Mouse (Mus musculus): ENCODE data around the gene Cks2. TPM values are rescaled to one million over a fixed set of nuclear protein-coding genes. Genes with fewer than 3 reads are reported as not detected.
"Not testable (repeated sequence)": the region's sequence is repeated elsewhere in the genome, so short reads cannot be mapped to it uniquely, and the experiment has no call there.

The Cks2 gene
- total and polyA plus RNA-seq, 2 experiments from 2014 or later, result 16.3 to 20.0 TPM

DNA sequence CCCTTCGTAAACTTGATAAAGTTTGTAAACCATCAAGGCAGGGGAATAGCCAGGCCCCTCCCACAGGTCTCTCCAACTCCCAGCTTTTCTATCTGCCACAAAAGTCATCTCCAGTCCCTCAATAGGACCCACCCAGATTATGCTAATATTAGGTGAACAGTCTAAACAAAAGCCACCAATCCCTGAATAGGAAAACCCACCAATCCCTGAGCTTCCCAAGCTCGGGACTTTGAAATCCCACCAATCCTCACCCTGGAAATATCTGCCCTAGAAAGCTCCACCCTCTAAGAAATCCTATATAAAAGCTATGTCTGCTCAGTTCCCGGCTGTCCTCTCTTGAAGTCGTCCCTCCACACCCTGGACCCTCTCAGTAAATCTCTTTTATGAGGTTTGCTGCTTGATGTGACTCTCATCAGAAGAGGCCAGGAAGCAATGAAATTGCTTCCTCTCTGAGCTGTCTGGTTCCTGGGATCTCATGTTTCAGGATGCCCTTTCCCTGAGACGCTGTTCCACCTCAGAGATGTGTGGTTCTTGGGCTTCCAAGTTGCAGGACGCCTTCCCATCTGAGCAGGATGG is 16.7 kb upstream of the Cks2 start:
- no peak for TF ChIP-seq CTCF (IDR thresholded peaks at IDR 0.05)
- Histone ChIP-seq H3K4me2 (ENCODE audit: low read depth, low read length, poor library complexity, severe bottlenecking) (no peak overlapping the region), H3K27me3 (ENCODE audit: insufficient read depth, low read length) (no peaks in the 10 kb centered on the region), H3K9me3 (ENCODE audit: low read length) (no peaks in the 10 kb centered on the region), H3K4me1 (ENCODE audit: insufficient read depth, low read length) (no peaks in the 10 kb centered on the region), H3K4me3 (ENCODE audit: low read depth, low read length) (no peak overlapping the region), H3K9ac (replicated peaks; ENCODE audit: low read length, poor library complexity, severe bottlenecking) (no peak overlapping the region), H3K36me3 (ENCODE audit: insufficient read depth, low read length) (no peaks in the 10 kb centered on the region), H3K27ac (ENCODE audit: low read depth, low read length) (no peak overlapping the region)
- 83% methylated on average over 6 of the region's 6 CpGs for WGBS
- DNase-seq (ENCODE audit: low spot score) (no peak), ATAC-seq (ENCODE audit: low FRiP score) (no peak)

DNA sequence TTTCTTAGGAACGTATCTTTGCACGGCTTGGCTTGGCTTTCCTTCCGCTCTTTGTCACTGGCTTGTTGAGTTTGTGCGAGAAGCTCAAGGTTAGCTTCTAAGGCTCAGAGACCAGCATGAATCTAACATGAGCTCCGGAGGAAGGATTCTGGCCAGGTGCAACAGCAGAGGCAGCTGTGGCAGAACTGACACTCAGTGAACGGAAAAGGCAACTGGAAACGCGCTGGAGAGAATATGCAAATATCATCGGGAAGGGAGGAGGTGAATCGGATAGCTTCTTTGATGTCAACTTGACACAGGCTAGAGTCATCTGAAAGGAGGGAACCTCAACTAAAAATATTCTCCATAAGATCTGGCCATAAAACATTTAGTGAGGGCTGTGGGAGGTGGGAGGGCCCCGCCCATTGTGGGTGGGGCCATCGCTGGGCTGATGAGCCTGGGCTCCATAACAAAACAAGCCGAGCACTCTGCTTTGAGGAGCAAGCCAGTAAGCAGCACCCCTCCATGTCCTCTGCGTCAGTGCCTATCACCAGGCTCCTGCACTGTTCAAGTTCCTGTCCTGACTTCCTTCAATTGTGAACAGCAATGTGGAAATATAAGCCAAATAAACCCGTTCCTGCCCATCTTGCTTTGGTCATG is 13.6 kb upstream of the Cks2 start:
- no peak for ATAC-seq (ENCODE audit: low FRiP score)

DNA sequence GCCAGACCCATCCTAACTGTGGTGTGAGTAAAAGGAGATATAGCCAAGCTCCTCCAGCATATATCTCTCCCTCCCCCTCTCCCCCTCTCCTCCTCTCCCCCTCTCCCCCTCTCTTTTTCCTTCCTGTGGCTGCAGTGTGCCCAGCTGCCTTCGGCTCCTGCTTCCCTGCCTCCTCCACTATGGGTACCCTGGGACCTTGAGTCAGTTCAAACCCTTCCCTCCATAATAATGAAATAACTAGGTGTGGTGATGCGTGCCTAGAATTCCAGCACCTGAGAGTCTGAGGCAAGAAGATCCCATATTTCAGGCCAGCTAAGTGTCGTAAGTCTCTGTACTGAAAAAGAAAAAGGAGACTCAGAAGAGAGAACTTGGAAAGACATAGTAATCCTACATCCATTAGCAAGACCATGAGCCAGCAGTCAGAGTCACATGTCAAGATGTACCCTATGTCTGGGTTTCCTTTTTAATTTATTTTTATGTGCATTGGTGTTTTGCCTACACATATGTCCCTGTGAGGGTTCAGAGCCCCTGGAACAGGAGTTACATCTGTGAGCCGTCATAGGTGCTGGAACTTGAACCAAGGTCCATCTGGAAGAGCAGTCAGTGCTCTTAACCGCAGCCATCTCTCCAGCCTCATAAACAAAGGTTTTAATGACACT is 12.3 kb upstream of the Cks2 start:
- DNase-seq (ENCODE audit: low spot score) (no peak), ATAC-seq (ENCODE audit: low FRiP score) (no peak)
- Histone ChIP-seq H3K9me3 (ENCODE audit: low read length) (no peaks in the 10 kb centered on the region), H3K4me1 (ENCODE audit: insufficient read depth, low read length) (no peaks in the 10 kb centered on the region), H3K4me2 (ENCODE audit: low read depth, low read length, poor library complexity, severe bottlenecking) (no peak overlapping the region), H3K27me3 (ENCODE audit: insufficient read depth, low read length) (no peaks in the 10 kb centered on the region), H3K4me3 (ENCODE audit: low read depth, low read length) (no peak overlapping the region), H3K9ac (replicated peaks; ENCODE audit: low read length, poor library complexity, severe bottlenecking) (no peak overlapping the region), H3K27ac (ENCODE audit: low read depth, low read length) (no peak overlapping the region), H3K36me3 (ENCODE audit: insufficient read depth, low read length) (no peaks in the 10 kb centered on the region)
- 89% methylated on average over 5 of the region's 5 CpGs for WGBS
- TF ChIP-seq CTCF (IDR thresholded peaks at IDR 0.05), result no peak

More for the DNA sequence above, 13.6 kb upstream of the Cks2 start:
- no peak for DNase-seq (ENCODE audit: low spot score)
- Histone ChIP-seq H3K27me3 (ENCODE audit: insufficient read depth, low read length) (no peaks in the 10 kb centered on the region), H3K9ac (replicated peaks; ENCODE audit: low read length, poor library complexity, severe bottlenecking) (no peak overlapping the region), H3K4me1 (ENCODE audit: insufficient read depth, low read length) (no peaks in the 10 kb centered on the region), H3K27ac (ENCODE audit: low read depth, low read length) (no peak overlapping the region), H3K36me3 (ENCODE audit: insufficient read depth, low read length) (no peaks in the 10 kb centered on the region), H3K4me3 (ENCODE audit: low read depth, low read length) (no peak overlapping the region), H3K4me2 (ENCODE audit: low read depth, low read length, poor library complexity, severe bottlenecking) (no peak overlapping the region), H3K9me3 (ENCODE audit: low read length) (no peaks in the 10 kb centered on the region)
- 82% methylated on average over 15 of the region's 15 CpGs for WGBS
- no peak for TF ChIP-seq CTCF (IDR thresholded peaks at IDR 0.05)

DNA sequence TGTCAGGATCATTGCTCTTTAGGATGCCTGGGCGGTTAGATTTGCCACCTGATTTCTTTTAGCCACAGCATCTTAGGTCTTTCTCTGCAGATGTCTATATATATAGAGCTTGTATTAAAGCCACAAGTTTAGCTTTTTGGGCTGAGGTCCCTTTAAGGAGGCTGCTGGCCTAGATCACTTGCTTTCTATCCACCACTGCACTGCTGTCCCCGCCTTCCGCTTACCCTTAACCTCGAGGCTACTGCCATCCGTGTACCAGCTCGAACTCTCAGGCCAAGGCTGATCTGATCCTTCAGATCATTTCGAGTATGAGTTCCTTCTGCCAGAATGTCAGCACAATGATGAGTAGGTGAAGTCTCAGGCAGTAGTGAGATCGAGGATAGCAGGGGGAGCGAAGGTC is 9.6 kb upstream of the Cks2 start:
- H3K4me1 ChIP-seq (ENCODE audit: insufficient read depth, low read length); H3K4me3 ChIP-seq (ENCODE audit: low read depth, low read length); H3K36me3 ChIP-seq (ENCODE audit: insufficient read depth, low read length); ATAC-seq (ENCODE audit: low FRiP score); DNase-seq (ENCODE audit: low spot score); H3K9ac ChIP-seq (replicated peaks; ENCODE audit: low read length, poor library complexity, severe bottlenecking); H3K27me3 ChIP-seq (ENCODE audit: insufficient read depth, low read length); H3K9me3 ChIP-seq (ENCODE audit: low read length); H3K27ac ChIP-seq (ENCODE audit: low read depth, low read length); H3K4me2 ChIP-seq (ENCODE audit: low read depth, low read length, poor library complexity, severe bottlenecking): not testable (repeated sequence)
- 73% methylated on average over 4 of the region's 9 CpGs for WGBS

DNA sequence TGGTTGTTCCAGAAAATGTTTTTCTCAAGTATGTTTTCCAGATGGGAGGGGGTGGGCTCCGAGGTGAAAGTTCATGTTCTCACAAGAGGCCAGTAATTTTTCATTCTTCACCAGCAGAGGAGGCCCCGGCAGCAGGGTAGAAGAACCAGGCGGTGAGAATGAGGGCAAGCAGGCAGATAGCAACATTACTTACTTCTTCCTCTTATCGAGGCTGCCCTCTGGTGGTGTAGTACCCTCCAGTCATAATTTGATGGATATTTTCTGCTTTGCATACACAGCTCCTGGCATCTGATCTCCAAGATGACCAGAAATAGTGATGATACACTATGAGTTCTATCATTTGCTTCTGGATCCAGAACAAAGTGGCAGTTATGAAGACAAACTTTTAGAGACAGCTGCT is 6.1 kb upstream of the Cks2 start:
- Histone ChIP-seq H3K9ac (replicated peaks; ENCODE audit: low read length, poor library complexity, severe bottlenecking) (no peak overlapping the region), H3K36me3 (ENCODE audit: insufficient read depth, low read length) (no peaks in the 10 kb centered on the region), H3K4me2 (ENCODE audit: low read depth, low read length, poor library complexity, severe bottlenecking) (no peak overlapping the region), H3K4me3 (ENCODE audit: low read depth, low read length) (no peak overlapping the region), H3K4me1 (ENCODE audit: insufficient read depth, low read length) (no peaks in the 10 kb centered on the region), H3K27me3 (ENCODE audit: insufficient read depth, low read length) (no peaks in the 10 kb centered on the region), H3K27ac (ENCODE audit: low read depth, low read length) (no peak overlapping the region), H3K9me3 (ENCODE audit: low read length) (no peaks in the 10 kb centered on the region)
- ATAC-seq (ENCODE audit: low FRiP score) (no peak), DNase-seq (ENCODE audit: low spot score) (no peak)
- WGBS, result 85% methylated on average over 4 of the region's 4 CpGs
- TF ChIP-seq CTCF (IDR thresholded peaks at IDR 0.05), result no peak

DNA sequence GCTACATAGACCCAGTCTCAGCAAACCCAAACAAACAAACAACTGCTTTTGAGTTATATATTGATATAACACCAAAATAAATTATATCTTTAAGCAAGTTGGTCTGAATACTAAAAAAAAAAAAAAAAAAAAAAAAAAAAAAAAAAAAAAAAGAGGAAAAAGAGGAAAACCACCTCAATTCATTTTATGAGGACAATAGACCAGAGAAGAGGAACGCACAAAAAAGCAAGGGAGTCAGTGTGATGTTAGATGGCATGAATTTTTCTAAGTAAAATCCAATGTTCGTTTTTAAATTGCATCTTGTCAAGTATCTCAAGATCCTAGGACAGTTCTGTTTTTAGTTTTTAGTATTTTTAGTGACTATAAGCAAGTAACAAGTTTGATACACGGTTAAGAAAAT is 3.6 kb upstream of the Cks2 start:
- Histone ChIP-seq H3K4me1 (ENCODE audit: insufficient read depth, low read length) (no peaks in the 10 kb centered on the region), H3K9me3 (ENCODE audit: low read length) (no peaks in the 10 kb centered on the region), H3K4me3 (ENCODE audit: low read depth, low read length) (no peak overlapping the region), H3K27me3 (ENCODE audit: insufficient read depth, low read length) (no peaks in the 10 kb centered on the region), H3K4me2 (ENCODE audit: low read depth, low read length, poor library complexity, severe bottlenecking) (no peak overlapping the region), H3K36me3 (ENCODE audit: insufficient read depth, low read length) (no peaks in the 10 kb centered on the region), H3K9ac (replicated peaks; ENCODE audit: low read length, poor library complexity, severe bottlenecking) (no peak overlapping the region), H3K27ac (ENCODE audit: low read depth, low read length) (no peak overlapping the region)
- no peak for ATAC-seq (ENCODE audit: low FRiP score)
- no peak for DNase-seq (ENCODE audit: low spot score)
- no peak for TF ChIP-seq CTCF (IDR thresholded peaks at IDR 0.05)
- 88% methylated on average over 3 of the region's 3 CpGs for WGBS
